Mouse (Mus musculus): Measurements from ENCODE around the gene Nt5e. TPM values are rescaled to one million over a fixed set of nuclear protein-coding genes. Genes with fewer than 3 reads are reported as not detected.

Nt5e gene
- polyA plus RNA-seq, 2 experiments = 19.1 to 27.3 TPM

DNA sequence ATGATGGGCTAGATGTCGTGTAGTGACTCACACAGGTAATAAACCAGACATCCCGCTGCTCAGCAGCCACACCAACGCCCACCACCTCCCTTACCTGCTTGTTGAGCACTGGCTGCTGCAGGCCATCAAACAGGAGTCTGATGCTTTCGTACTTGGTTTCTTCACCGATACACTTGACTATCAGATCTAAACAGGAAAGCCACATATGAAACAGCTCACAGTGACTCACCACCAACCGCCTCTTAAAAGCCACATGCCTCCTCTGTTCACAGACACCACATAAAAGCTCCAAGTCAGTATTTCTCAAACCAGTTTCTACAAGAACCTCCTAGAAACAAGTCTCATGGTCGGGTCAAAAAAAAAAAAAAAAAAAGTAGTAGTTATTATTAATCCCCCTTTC lies 53.1 kb downstream of the Nt5e start:
- no peaks in the 10 kb centered on the region for H3K9me3 ChIP-seq (ENCODE audit: control insufficient read depth, low read length)
- H3K27ac ChIP-seq (replicated peaks; ENCODE audit: low read depth, low read length) = no peak overlapping the region
- H3K36me3 ChIP-seq (ENCODE audit: control insufficient read depth, insufficient read depth, low read length) = peaks cover 38% of the 10 kb centered on the region
- no peak for DNase-seq (ENCODE audit: low spot score)
- WGBS = 68% methylated on average over 7 of the region's 7 CpGs
- ATAC-seq (ENCODE audit: low FRiP score, low read depth) = no peak
- TF ChIP-seq POLR2A (IDR thresholded peaks at IDR 0.05; ENCODE audit: borderline replicate concordance, extremely low read depth, insufficient read depth, insufficient read length) = no peak
- no peak overlapping the region for H3K4me3 ChIP-seq (replicated peaks; ENCODE audit: low read length)
- H3K4me2 ChIP-seq (replicated peaks; ENCODE audit: low read depth, low read length, severe bottlenecking) = no peak overlapping the region
- no peak overlapping the region for H3K9ac ChIP-seq (ENCODE audit: low read depth, low read length, severe bottlenecking)
- H3K27me3 ChIP-seq (ENCODE audit: control insufficient read depth, insufficient read depth, low read length) = no peaks in the 10 kb centered on the region
- no peaks in the 10 kb centered on the region for H3K4me1 ChIP-seq (ENCODE audit: control insufficient read depth, insufficient read depth, low read length)

GRCm38 (mm10) chr9:88380542-88380941 lies 53.5 kb downstream of the Nt5e start:
- ATAC-seq (ENCODE audit: low FRiP score, low read depth) (no peak), DNase-seq (ENCODE audit: low spot score) (no peak)
- H3K27me3 ChIP-seq (ENCODE audit: control insufficient read depth, insufficient read depth, low read length) = no peaks in the 10 kb centered on the region
- no peak overlapping the region for H3K9ac ChIP-seq (ENCODE audit: low read depth, low read length, severe bottlenecking)
- H3K36me3 ChIP-seq (ENCODE audit: control insufficient read depth, insufficient read depth, low read length) = peaks cover 38% of the 10 kb centered on the region
- no peak overlapping the region for H3K4me3 ChIP-seq (replicated peaks; ENCODE audit: low read length)
- H3K4me1 ChIP-seq (ENCODE audit: control insufficient read depth, insufficient read depth, low read length) = no peaks in the 10 kb centered on the region
- H3K27ac ChIP-seq (replicated peaks; ENCODE audit: low read depth, low read length) = no peak overlapping the region
- 85% methylated on average over 1 of the region's 1 CpGs for WGBS
- TF ChIP-seq POLR2A (IDR thresholded peaks at IDR 0.05; ENCODE audit: borderline replicate concordance, extremely low read depth, insufficient read depth, insufficient read length) = no peak
- no peak overlapping the region for H3K4me2 ChIP-seq (replicated peaks; ENCODE audit: low read depth, low read length, severe bottlenecking)
- no peaks in the 10 kb centered on the region for H3K9me3 ChIP-seq (ENCODE audit: control insufficient read depth, low read length)

DNA sequence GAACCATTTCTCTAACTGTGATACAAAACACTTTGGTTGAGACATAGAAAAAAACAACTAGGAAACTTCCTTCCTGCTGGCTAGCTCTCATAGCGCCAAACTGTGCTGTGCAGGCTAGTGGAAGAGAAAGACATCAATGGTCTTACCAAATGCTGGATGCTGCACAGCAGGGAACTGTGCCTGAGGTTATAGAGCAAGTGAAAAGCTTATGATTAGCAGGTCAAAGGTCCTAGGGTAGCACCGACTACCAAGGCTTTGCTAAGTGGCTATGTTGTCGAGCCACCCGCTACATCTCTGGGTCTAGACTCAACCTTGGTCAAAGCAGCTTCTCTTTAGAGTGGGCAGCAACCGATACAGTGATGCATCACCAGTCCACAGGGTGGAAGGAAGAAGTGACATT lies 61.8 kb downstream of the Nt5e start:
- no peak for TF ChIP-seq POLR2A (IDR thresholded peaks at IDR 0.05; ENCODE audit: borderline replicate concordance, extremely low read depth, insufficient read depth, insufficient read length)
- Histone ChIP-seq H3K27me3 (ENCODE audit: control insufficient read depth, insufficient read depth, low read length) (no peaks in the 10 kb centered on the region), H3K4me2 (replicated peaks; ENCODE audit: low read depth, low read length, severe bottlenecking) (no peak overlapping the region), H3K9me3 (ENCODE audit: control insufficient read depth, low read length) (no peaks in the 10 kb centered on the region), H3K4me3 (replicated peaks; ENCODE audit: low read length) (no peak overlapping the region), H3K36me3 (ENCODE audit: control insufficient read depth, insufficient read depth, low read length) (peaks cover 20% of the 10 kb centered on the region), H3K9ac (ENCODE audit: low read depth, low read length, severe bottlenecking) (no peak overlapping the region), H3K27ac (replicated peaks; ENCODE audit: low read depth, low read length) (no peak overlapping the region), H3K4me1 (ENCODE audit: control insufficient read depth, insufficient read depth, low read length) (no peaks in the 10 kb centered on the region)
- ATAC-seq (ENCODE audit: low FRiP score, low read depth) = no peak
- DNase-seq (ENCODE audit: low spot score) = no peak
- WGBS = 70% methylated on average over 5 of the region's 5 CpGs

- H3K4me1 ChIP-seq (ENCODE audit: control insufficient read depth, insufficient read depth, low read length) = no peaks in the 10 kb centered on the region
- no peak overlapping the region for H3K4me3 ChIP-seq (replicated peaks; ENCODE audit: low read length)
- H3K9ac ChIP-seq (ENCODE audit: low read depth, low read length, severe bottlenecking) = no peak overlapping the region
- ATAC-seq (ENCODE audit: low FRiP score, low read depth) = no peak
- H3K4me2 ChIP-seq (replicated peaks; ENCODE audit: low read depth, low read length, severe bottlenecking) = no peak overlapping the region
- peaks cover 25% of the 10 kb centered on the region for H3K36me3 ChIP-seq (ENCODE audit: control insufficient read depth, insufficient read depth, low read length)
- no peak for TF ChIP-seq POLR2A (IDR thresholded peaks at IDR 0.05; ENCODE audit: borderline replicate concordance, extremely low read depth, insufficient read depth, insufficient read length)
- WGBS = 86% methylated on average over 8 of the region's 8 CpGs
- H3K9me3 ChIP-seq (ENCODE audit: control insufficient read depth, low read length) = no peaks in the 10 kb centered on the region
- DNase-seq (ENCODE audit: low spot score) = no peak
- H3K27me3 ChIP-seq (ENCODE audit: control insufficient read depth, insufficient read depth, low read length) = no peaks in the 10 kb centered on the region
- no peak overlapping the region for H3K27ac ChIP-seq (replicated peaks; ENCODE audit: low read depth, low read length)
These were observed 67.9 kb downstream of the Nt5e start for GRCm38 (mm10) chr9:88394852-88395251.

GRCm38 (mm10) chr9:88398461-88398860 lies 71.5 kb downstream of the Nt5e start:
- Histone ChIP-seq H3K4me2 (replicated peaks; ENCODE audit: low read depth, low read length, severe bottlenecking) (no peak overlapping the region), H3K9me3 (ENCODE audit: control insufficient read depth, low read length) (no peaks in the 10 kb centered on the region), H3K27me3 (ENCODE audit: control insufficient read depth, insufficient read depth, low read length) (no peaks in the 10 kb centered on the region), H3K36me3 (ENCODE audit: control insufficient read depth, insufficient read depth, low read length) (peaks cover 26% of the 10 kb centered on the region), H3K4me1 (ENCODE audit: control insufficient read depth, insufficient read depth, low read length) (no peaks in the 10 kb centered on the region), H3K9ac (ENCODE audit: low read depth, low read length, severe bottlenecking) (no peak overlapping the region), H3K27ac (replicated peaks; ENCODE audit: low read depth, low read length) (no peak overlapping the region), H3K4me3 (replicated peaks; ENCODE audit: low read length) (no peak overlapping the region)
- TF ChIP-seq POLR2A (IDR thresholded peaks at IDR 0.05; ENCODE audit: borderline replicate concordance, extremely low read depth, insufficient read depth, insufficient read length) = no peak
- DNase-seq (ENCODE audit: low spot score) = peak; percentile 23
- no peak for ATAC-seq (ENCODE audit: low FRiP score, low read depth)
- WGBS = 76% methylated on average over 1 of the region's 1 CpGs

- peak; percentile 25 for DNase-seq (ENCODE audit: low spot score)
- Histone ChIP-seq H3K9me3 (ENCODE audit: control insufficient read depth, low read length) (no peaks in the 10 kb centered on the region), H3K4me2 (replicated peaks; ENCODE audit: low read depth, low read length, severe bottlenecking) (no peak overlapping the region), H3K4me1 (ENCODE audit: control insufficient read depth, insufficient read depth, low read length) (no peaks in the 10 kb centered on the region), H3K36me3 (ENCODE audit: control insufficient read depth, insufficient read depth, low read length) (peaks cover 21% of the 10 kb centered on the region), H3K27ac (replicated peaks; ENCODE audit: low read depth, low read length) (no peak overlapping the region), H3K4me3 (replicated peaks; ENCODE audit: low read length) (no peak overlapping the region), H3K9ac (ENCODE audit: low read depth, low read length, severe bottlenecking) (no peak overlapping the region), H3K27me3 (ENCODE audit: control insufficient read depth, insufficient read depth, low read length) (no peaks in the 10 kb centered on the region)
- no peak for ATAC-seq (ENCODE audit: low FRiP score, low read depth)
- 80% methylated on average over 10 of the region's 10 CpGs for WGBS
- TF ChIP-seq POLR2A (IDR thresholded peaks at IDR 0.05; ENCODE audit: borderline replicate concordance, extremely low read depth, insufficient read depth, insufficient read length) = no peak
These were observed 77.1 kb downstream of the Nt5e start for GRCm38 (mm10) chr9:88404088-88404487.
